Mouse (Mus musculus) layer of hippocampus, adult 9-10 months (tissue): ENCODE measurements around the gene Fv1.

Experiments
- DNase-seq: peaks from one replicate; pipeline ENCODE4 v3.0.0; 2022; ENCODE audit warnings: low spot score

The Fv1 gene

GRCm38 (mm10) chr4:147886158-147886557, 17.4 kb downstream of the Fv1 start:
- DNase-seq = no peak

GRCm38 (mm10) chr4:147887277-147887676, 18.5 kb downstream of the Fv1 start:
- no peak for DNase-seq

GRCm38 (mm10) chr4:147888237-147888636, 19.5 kb downstream of the Fv1 start:
- DNase-seq = no peak

- no peak for DNase-seq
These were observed 21.6 kb downstream of the Fv1 start for GRCm38 (mm10) chr4:147890341-147890740.

GRCm38 (mm10) chr4:147895815-147896330, 27.1 kb downstream of the Fv1 start:
- no peak for DNase-seq

DNA sequence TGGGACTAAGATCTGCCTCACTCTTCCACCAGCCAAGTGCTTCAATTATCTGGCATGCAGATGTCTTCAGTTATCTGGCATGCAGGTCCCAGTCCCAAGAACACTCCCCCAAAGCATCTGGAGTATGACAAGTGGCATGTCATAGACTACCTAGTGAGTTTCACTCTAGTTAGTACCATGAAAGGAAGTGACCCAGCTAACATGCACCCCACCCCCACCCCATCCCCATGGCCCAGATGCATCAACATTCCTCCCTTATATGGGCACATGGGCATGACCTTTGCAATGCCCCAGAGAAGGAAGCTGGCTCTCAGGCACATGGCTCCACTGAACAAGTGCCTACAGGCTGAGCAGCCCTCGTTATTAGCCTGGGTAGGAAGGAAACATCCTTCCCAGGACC, 27.6 kb downstream of the Fv1 start:
- DNase-seq = no peak

GRCm38 (mm10) chr4:147897348-147897747, 28.6 kb downstream of the Fv1 start:
- no peak for DNase-seq

DNA sequence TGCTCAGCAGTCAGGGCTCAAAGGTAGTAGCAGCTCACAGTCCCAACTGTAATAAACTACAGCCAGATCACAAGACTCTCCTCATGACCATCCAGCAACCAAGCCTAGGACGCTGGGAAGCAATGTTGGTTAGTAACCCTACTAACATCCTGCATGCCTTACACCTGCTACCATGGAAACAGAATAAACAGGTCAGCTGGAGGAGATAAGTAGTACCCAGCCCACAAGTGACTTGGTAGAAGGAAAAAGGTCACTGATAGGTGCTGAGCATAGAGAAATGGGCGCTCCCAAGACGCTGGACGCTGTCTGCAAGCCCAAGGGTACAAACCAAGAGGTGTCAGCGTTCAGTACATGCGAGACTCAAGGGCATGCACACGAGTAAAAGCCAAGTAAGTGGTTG, 31.7 kb downstream of the Fv1 start:
- DNase-seq = no peak

GRCm38 (mm10) chr4:147902906-147903500, 34.2 kb downstream of the Fv1 start:
- no peak for DNase-seq

DNA sequence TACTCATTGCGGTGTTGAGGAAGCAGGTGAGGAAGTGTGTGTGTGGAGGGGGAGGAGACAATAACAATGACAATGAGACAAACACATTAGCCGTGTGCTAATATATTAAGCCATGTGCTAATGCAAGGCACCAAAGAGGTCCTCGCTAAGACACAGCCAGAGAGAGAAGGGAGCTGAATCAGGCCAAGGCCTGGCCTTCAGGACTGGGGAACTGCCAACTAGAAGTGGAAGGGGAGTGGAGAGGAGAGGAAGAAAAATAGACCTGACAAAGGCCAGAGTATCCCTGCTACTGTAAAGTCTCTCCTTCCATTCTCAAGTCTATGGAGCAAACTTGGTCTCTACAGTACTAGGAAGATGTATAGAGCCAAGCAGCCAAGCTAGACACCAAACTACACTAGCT, 34.8 kb downstream of the Fv1 start:
- no peak for DNase-seq

GRCm38 (mm10) chr4:147904313-147905089, 35.7 kb downstream of the Fv1 start, which contains the start of gene Mfn2:
Gene Mfn2 (minus strand): TSS chr4:147904704.
- DNase-seq = peak; percentile 94

DNA sequence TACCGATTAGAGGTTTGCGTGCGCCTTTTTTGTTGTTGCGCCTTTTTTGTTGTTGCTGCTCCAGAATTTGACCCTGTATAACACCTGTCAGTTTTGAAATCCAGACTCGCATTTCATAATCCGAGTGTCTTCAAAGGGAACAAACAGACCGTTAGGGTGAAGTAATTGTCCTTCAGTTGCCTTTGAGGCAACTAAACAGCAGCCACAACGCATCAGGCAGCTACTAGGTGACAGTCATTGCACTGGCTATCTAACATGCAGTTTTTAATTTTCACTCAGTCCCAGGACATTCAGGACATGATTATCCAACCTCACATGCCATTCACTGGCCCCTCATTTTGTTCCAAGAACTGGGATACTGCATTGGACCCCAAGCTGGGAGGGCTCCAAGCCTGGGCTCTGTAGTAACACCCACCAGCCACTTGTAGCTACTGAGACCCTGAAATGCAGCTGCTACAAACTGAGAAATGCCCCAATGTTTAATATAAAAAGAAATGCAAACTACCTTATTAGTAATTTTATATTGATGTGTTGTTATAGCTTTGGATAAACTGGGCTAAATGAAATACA, 36.4 kb downstream of the Fv1 start:
- DNase-seq = peak; percentile 27

GRCm38 (mm10) chr4:147906230-147906629, 37.5 kb downstream of the Fv1 start:
- DNase-seq = no peak

GRCm38 (mm10) chr4:147909486-147909885, 40.7 kb downstream of the Fv1 start:
- no peak for DNase-seq

DNA sequence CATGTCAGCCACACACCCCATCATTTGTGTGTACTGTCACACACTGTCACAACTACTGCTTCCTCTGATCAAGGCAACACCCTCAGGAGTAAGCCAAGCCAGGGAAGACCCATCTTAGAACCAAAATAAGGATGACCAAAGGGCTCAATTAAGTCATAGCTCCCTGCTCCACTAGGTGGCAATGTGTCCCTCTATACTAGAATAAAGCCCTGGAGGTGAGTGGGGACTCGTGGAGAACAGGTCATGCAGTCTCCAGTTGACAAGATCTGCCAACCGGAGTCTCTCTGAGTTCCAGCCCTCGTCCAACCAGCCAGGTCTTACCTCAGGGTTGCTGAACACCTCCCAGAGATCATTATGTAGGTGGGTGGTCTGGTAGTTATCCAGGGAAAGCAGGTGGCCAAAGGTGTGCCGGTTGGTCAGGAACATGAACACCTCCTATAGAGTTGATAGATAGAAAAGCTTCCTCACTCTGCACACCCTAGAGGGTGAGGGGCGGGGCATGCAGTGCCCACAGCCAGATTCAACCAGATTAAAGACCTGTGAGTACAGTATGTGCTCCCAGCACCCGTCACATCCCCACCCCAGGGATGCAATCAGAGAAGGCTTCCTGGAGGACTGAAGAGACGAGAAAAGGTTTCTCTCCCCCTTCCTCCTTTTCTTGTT, 49.8 kb downstream of the Fv1 start:
- no peak for DNase-seq
